Mouse (Mus musculus) A20 (cell line): ENCODE data around the gene Ank3.

Source experiments
- DNase-seq: peaks from one replicate; pipeline ENCODE4 v3.0.0-alpha.2; 2011; ENCODE audit warnings: low read depth, low spot score

The Ank3 gene

GRCm38 (mm10) chr10:69892162-69892561 lies 493.6 kb downstream of the Ank3 start:
- no peak for DNase-seq

GRCm38 (mm10) chr10:69895606-69896005 lies 497.0 kb downstream of the Ank3 start:
- DNase-seq = no peak

GRCm38 (mm10) chr10:69897927-69898326 lies 499.4 kb downstream of the Ank3 start:
- DNase-seq = no peak

DNA sequence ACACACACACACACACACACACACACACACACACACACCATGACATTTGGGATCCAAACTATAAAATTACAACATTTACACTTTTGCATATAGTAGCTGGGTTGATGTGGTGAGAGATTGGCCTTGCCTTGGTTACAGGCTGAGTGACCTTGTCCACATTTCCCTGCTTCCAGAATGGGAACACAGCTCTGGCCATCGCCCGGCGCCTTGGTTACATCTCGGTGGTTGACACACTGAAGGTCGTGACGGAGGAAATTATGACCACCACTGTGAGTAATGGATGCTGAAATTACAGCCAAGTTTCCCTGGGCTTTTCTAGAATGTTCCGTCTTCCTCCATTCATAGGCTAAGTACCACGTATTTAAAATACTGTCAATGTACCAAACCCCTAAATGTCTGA lies 500.2 kb downstream of the Ank3 start:
- no peak for DNase-seq

GRCm38 (mm10) chr10:69899788-69900187 lies 501.2 kb downstream of the Ank3 start:
- no peak for DNase-seq

DNA sequence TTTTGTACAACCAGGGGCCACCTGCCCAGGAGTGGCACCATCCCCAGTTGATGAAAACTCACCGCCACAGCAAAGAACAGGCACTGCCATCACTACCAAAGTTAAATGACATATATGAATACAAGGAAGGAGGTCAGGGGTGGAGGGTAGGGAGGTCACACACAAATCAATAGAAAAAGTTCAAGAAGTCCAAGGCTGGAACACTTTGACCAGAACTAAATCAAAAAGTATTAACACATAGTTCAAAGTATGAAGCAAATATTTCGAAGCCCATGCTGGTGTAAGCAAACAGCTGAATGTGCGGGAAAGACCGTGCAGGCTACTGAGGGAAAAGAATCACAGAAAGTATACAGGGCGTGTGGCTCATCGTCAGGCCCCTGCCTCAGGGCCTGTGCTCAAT lies 503.5 kb downstream of the Ank3 start:
- no peak for DNase-seq

DNA sequence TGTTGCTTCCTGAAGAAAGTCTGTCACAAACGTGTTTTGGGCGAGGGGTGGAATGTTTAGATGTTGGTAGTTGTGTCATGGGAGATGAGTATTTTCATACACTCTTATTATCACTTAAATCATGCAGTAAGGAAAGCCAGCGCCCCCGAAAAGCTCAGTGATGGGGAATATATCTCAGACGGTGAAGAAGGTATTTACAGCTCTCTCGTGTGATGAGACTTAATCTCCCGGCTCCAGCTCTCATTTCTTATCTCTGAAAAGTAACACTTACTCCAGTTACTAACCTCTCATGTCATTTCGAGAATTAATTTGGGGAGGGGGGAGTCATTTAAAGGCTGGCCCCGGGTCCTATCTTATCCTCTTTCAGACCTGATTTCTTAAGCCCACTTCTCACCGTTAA lies 505.7 kb downstream of the Ank3 start:
- no peak for DNase-seq

DNA sequence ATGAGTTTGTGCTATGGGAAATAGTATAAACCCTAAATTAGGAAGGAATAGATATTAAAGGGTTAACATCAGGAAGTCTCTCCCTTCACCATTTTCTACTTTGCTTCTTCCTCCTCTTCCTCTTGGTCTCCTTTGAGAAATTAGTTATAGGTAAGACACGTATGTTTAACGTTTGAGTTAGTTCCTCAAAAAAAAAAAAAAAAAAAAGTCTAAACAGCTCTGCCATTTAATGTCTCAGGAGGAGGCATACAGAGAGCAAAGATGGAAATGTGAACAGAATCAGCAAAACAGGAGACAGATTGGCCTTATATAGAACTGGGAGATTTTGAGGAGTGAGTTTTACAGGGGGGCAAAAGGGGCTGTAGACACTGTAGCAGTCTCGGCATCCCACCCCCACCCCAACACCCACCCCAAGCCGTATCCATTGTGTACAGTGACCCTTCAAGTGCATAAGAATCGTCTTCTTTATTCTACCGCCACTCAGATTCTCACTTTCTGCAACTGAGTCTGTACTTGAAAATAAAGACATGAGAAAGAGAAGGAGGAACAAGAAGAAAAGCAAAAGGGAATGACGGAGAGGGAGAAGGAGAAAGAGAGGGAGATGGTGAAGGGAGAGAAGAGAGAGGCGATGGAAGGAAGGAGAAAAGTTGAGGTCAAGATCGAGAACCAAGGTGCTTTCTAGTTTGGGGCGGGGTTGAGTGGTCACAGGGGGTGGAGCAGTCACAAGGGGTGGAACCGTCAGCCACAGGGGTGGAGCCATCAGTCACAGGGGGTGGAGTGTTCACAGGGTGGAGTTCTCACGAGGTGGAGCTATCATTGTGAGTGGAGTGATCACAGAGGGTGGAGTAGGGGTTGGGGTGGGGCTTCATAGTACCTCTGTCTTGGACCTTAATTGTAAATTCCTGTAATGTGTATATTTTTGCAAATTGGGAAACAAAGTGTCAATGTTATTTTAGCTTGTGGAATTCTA lies 509.5 kb downstream of the Ank3 start:
- DNase-seq = peak; percentile 58

DNA sequence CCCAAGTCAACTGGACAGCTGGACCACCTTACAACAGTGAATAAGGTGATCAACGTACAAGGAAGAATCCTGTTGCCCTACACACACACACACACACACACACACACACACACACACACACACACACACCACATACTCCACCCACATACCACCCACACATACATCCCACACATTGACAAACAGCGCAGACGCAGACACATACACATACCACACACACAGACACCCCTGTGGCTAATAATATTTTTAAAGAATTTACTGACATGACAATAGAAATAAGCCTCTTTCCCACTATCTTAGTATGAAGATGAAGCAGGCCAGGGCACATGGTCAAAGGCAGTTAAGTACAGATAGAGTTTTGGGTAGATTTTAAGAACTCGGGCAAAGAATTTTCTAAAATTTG lies 511.3 kb downstream of the Ank3 start:
- no peak for DNase-seq

DNA sequence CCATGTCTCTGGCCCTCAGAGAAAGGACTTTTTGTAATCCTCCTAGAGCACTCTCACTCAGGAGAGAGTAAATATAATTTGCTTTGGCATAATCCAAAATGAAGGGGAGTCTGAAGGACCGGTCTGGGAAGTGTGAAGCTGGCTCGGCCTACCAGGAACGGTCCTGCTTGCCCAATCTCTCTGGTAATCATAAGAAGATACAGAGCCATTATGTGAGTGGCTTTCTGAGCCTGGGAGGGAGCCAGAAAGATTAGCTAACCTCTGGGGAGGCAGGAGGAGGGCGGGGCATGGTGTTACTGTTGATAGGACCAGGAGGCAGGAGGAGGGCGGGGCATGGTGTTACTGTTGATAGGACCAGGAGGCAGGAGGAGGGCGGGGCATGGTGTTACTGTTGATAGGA lies 511.7 kb downstream of the Ank3 start:
- DNase-seq = peak; percentile 55

- DNase-seq = peak; percentile 33
Measured at GRCm38 (mm10) chr10:69910726-69911125, 512.2 kb downstream of the Ank3 start.

- no peak for DNase-seq
Measured at GRCm38 (mm10) chr10:69915566-69915965, 517.0 kb downstream of the Ank3 start.

- no peak for DNase-seq
Measured at GRCm38 (mm10) chr10:69916205-69916604, 517.6 kb downstream of the Ank3 start.

DNA sequence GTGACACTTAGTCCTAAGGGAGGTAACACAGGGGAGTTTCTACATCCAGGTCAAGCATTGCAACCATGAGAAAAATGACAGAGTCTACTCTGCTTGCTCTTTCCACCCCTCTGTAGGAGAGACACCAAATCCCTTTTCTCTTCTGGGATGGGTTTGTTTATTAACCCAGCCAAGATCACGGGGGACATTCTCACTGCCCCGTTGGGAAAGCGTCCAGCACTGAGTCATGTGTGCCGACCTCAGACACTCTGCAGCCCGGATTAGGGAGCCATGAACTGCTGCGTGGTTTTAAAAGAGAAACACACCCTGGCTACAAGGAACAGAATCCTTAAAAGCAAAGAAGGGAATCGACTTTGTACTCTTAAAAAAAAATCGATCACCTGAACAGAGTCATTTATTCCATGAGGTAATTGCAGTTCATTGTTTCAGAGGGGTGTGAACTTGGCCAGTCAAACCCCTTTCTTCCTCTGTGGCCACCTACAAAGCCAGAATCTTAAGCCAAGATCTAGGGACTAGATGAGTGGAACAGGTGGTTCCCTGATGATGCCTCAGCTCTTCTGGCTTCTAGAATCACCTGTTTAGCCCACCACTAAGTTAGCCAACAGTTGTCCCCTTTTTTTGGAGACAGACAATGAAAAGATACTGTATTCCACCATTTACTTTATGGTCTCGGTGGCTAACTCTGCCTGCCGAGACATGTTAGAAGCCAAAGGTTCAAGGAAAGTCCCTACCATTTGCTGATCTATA lies 518.3 kb downstream of the Ank3 start:
- DNase-seq = no peak

- no peak for DNase-seq
Measured at GRCm38 (mm10) chr10:69917711-69918110, 519.1 kb downstream of the Ank3 start.

DNA sequence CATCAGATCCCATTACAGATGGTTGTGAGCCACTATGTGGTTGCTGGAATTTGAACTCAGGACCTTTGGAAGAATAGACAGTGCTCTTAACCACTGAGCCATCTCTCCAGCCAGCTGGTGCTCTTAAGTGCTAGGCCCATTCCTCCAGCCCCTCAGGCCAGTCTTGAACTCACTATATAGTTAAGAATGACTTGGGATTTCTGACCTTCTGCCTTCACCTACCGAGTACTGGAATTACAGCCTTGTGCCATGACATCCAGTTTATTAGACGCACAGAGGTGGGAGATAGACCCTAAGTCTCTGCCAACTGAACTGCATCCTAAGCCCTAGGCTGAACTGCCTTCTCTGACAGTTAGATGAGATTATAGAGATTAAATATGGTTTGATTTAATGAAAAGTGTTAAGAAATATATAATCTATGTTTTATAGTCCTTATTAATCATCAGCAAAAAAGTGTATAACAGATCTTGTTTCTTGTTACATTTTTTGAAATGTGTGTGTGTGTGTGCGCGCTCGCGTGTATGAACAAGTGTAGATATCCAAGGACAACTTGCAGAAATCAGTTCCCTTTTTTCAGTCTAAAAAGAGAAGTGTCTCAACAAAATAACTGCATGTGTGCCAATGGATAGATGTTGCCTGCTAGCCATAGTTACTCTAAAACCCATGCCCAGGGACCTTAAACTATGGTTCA lies 520.0 kb downstream of the Ank3 start:
- DNase-seq = no peak

- no peak for DNase-seq
Measured at GRCm38 (mm10) chr10:69919152-69919492, 520.5 kb downstream of the Ank3 start.

DNA sequence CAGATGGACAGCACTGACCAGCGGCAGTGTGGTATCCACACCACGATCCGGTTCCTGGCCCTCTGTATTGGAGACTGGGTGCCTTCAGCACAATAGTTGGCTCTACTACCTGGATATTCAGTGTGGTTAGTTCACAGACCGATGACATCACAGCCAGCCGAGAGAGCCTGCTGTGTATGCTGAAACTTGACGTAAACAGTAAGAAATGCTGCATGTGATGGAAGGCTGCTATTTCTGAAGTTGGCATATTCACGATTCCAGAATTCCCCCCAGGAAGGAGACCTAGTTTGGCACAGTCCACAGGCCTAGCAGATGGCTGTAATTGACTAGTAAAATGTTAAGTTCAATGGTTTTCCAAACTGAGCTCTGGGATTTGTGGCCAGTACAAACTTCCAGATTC lies 521.2 kb downstream of the Ank3 start:
- no peak for DNase-seq

DNA sequence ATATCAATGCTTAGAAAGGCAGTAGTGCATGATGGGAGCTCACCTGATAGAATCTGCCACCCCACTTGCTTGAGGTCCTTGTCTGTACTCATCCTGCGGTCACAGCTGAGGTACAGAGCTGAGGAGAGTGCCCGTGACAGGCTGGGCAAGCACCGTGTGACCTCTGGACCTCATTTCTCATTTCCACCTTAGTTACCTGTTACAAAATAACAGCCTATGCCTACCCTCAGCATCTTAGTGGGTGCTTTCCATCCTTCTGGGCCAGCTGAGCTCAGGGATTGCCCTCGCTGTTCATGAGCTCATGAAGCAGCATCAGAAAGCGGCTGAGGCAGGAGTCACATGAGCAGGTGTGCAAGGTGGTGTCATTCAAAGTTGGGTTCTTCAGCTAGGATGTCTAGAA lies 523.5 kb downstream of the Ank3 start:
- no peak for DNase-seq

DNA sequence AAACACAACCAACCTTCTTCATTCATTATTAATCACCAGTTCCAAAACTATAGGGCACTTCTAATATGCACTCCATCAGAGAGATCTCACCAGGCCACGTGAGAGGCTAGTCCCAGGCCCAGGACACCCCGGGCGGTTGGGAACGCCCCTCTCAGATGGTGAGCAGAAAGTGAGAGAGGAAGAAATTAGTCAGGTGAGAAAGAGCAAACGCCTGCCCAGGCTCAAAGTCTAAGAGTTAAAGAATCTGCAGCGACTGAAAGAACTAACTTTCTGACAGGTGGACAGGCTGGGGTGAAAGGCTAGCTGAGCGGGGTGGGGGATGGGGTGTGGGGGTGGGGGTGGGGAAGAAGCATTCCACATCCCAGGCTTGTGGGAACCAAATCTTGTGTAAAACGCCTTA lies 525.2 kb downstream of the Ank3 start:
- DNase-seq = peak; percentile 84

GRCm38 (mm10) chr10:69924321-69924720 lies 525.7 kb downstream of the Ank3 start:
- DNase-seq = peak; percentile 81

DNA sequence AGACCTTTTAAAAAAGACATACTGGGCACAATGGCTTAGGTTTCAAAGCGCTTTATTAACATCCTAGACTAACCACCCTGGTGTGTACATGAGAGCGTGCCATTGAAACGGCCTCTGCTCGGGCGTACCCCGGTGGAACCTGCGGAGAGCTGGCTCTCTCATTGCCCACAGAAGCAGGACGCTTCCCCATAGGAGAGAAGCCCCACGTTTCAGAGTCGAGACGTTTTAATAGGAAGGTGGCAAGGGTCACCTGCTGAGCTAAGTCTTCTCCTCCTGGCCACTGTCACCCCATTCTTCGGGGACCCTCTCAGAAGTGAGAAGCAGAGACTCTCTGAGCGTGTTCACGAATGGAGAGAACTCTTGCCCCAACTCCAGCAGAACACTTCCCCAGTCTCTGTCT lies 526.3 kb downstream of the Ank3 start:
- DNase-seq = no peak
